Mouse (Mus musculus) kidney, adult 2 months (tissue): Measurements from ENCODE around the gene Kpna2.

ENCODE experiments used
- CTCF ChIP-seq: fragments of 200-500 bp; conservative IDR thresholded peaks from 2 replicates; pipeline ENCODE4 v1.5.1; 2011; ENCODE audit warnings: low read depth, mild to moderate bottlenecking, control low read depth, low read length, moderate library complexity, mixed read lengths; ENCODE audit not compliant: insufficient read depth, insufficient read length
- POLR2A ChIP-seq: fragments of 200-500 bp; IDR thresholded peaks from one replicate; pipeline ENCODE4 v1.6.1; 2011; ENCODE audit warnings: low read depth, low read length, control low read depth

- TF ChIP-seq CTCF (no peak), POLR2A (no peak)
Observed at GRCm38 (mm10) chr11:107027431-107028274, 28.3 kb upstream of the Kpna2 start.
